Mouse (Mus musculus): ENCODE data around the gene Erf. TPM values are rescaled to one million over a fixed set of nuclear protein-coding genes. Genes with fewer than 3 reads are reported as not detected.

Erf gene
- polyA plus RNA-seq, 1 experiment from 2014 or later, result 14.6 TPM

DNA sequence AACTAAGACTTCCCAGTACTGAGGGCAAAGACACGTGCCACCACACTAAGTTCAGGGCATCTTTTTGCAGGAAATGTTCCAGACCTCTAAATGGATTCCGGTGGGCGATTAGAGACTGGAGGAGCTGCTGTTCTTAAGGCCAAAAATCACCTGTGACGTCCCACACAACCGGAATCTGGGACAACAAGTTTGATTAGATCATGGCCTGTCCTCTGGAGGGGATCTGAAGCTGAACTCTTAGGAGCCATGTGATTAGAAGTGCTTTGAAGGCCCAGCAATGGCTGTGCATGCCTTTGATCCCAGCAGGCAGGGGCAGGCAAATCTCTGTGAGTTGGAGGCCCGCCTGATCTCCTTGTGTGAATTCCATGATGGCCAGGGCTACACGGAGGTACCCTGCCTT lies 9.9 kb downstream of the Erf start:
- Histone ChIP-seq H3K9ac (ENCODE audit: low read length) (no peak overlapping the region), H3K4me2 (ENCODE audit: low read depth, low read length, severe bottlenecking) (no peak overlapping the region), H3K36me3 (ENCODE audit: control insufficient read depth, insufficient read depth, low read length) (peaks cover 12% of the 10 kb centered on the region), H3K27me3 (ENCODE audit: control insufficient read depth, insufficient read depth, low read length) (no peaks in the 10 kb centered on the region), H3K9me3 (ENCODE audit: control insufficient read depth, low read length) (no peaks in the 10 kb centered on the region), H3K4me3 (ENCODE audit: low read depth, low read length) (no peak overlapping the region), H3K4me1 (replicated peaks; ENCODE audit: control insufficient read depth, insufficient read depth, low read length) (peaks cover 6% of the 10 kb centered on the region; the same call in 1 of the 2 replicates), H3K27ac (ENCODE audit: low read depth, low read length) (no peak overlapping the region)
- no peak for DNase-seq (ENCODE audit: low spot score)
- WGBS, result 65% methylated on average over 7 of the region's 7 CpGs
- ATAC-seq (replicated peaks; ENCODE audit: low FRiP score), result no peak

DNA sequence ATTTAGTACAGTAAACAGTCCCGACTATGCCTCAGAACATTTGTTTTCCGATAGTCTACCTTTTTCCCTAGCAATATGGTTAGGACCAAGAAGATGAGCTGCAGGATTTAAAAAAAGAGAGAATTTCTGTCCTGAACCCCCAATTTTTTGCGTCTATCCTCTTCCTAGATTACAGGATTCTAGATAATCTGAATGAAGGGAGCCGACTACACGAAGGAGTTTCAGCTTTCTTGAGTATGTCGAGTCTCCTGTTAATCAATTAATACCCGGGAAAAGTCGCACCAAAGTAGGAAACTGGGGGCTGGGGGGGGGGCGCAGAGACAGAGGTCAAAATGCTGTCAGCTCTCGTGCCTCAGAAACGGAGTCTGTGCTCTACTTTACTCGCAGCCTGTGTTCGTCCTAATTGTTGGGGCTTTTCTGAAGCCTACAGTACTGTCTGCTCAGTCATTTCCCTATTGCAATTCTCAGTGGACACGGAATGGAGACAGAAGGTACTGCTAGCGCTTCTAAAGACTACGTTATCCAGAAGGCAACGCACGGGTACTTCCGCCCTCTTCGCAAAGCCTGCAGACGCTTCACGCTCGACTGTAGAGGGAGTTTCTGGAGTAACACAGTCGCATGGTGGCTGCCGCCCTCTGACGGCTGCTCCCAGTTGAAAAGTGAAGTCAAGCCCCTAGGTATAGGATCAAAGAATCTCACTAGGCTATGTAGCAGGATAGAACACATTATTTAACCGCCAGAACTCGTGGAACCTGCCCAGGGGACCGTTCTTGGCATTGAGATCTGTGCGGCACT lies 11.5 kb downstream of the Erf start:
- no peaks in the 10 kb centered on the region for H3K27me3 ChIP-seq (ENCODE audit: control insufficient read depth, insufficient read depth, low read length)
- H3K27ac ChIP-seq (ENCODE audit: low read depth, low read length), result peak overlapping the region; percentile 55; the same call in 1 of the 2 replicates
- H3K4me2 ChIP-seq (ENCODE audit: low read depth, low read length, severe bottlenecking), result peak overlapping the region; percentile 81
- ATAC-seq (replicated peaks; ENCODE audit: low FRiP score) (peak; percentile 6; the same call in 1 of the 2 replicates), DNase-seq (ENCODE audit: low spot score) (peak; percentile 85)
- no peaks in the 10 kb centered on the region for H3K9me3 ChIP-seq (ENCODE audit: control insufficient read depth, low read length)
- H3K4me3 ChIP-seq (ENCODE audit: low read depth, low read length), result peak overlapping the region; percentile 97
- H3K9ac ChIP-seq (ENCODE audit: low read length), result peak overlapping the region; percentile 43; the same call in 1 of the 2 replicates
- peaks cover 6% of the 10 kb centered on the region; the same call in 1 of the 2 replicates for H3K4me1 ChIP-seq (replicated peaks; ENCODE audit: control insufficient read depth, insufficient read depth, low read length)
- 5% methylated on average over 30 of the region's 30 CpGs for WGBS
- peaks cover 3% of the 10 kb centered on the region; the same call in 1 of the 2 replicates for H3K36me3 ChIP-seq (ENCODE audit: control insufficient read depth, insufficient read depth, low read length)

DNA sequence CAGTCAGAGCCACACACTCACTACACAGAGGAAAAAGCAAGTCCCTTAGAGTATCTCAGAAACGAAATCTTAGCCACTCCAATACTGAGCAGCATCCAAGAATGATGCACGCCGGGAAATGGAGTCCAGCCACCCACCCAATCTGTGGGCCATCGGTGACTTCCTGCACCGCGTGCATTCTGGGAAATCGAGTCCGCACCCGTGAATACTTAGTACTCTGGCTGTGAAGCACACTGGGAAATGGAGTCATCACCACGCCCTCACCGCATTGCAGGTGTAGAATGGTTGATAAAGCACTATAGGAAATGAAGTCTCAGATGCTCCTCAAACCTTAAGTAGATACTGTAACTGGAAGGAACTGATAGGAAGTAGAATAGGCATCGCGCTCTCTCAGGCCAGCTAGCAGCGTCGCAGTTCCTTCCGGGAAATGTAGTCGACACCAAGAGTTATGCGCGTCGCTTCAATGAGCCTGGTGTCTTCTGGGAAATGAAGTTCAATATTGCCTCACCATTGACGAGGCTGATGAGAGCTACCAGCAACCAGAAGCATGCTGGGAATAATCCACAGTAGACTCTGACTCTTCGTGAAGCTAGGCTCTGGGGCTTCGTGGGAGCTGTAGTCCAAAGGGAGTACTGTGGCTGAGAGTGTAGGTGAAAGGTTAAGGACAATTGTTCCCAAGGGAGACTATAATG lies 12.4 kb downstream of the Erf start:
- Histone ChIP-seq H3K27me3 (ENCODE audit: control insufficient read depth, insufficient read depth, low read length) (no peaks in the 10 kb centered on the region), H3K4me3 (ENCODE audit: low read depth, low read length) (peak overlapping the region; percentile 97), H3K27ac (ENCODE audit: low read depth, low read length) (peak overlapping the region; percentile 41; the same call in 1 of the 2 replicates), H3K9me3 (ENCODE audit: control insufficient read depth, low read length) (no peaks in the 10 kb centered on the region), H3K4me2 (ENCODE audit: low read depth, low read length, severe bottlenecking) (peak overlapping the region; percentile 81), H3K36me3 (ENCODE audit: control insufficient read depth, insufficient read depth, low read length) (peaks cover 3% of the 10 kb centered on the region; the same call in 1 of the 2 replicates), H3K4me1 (replicated peaks; ENCODE audit: control insufficient read depth, insufficient read depth, low read length) (peaks cover 6% of the 10 kb centered on the region; the same call in 1 of the 2 replicates), H3K9ac (ENCODE audit: low read length) (peak overlapping the region; percentile 96; the same call in 1 of the 2 replicates)
- ATAC-seq (replicated peaks; ENCODE audit: low FRiP score) (peak; percentile 93), DNase-seq (ENCODE audit: low spot score) (peak; percentile 93)
- under 1% methylated on average over 23 of the region's 23 CpGs for WGBS

DNA sequence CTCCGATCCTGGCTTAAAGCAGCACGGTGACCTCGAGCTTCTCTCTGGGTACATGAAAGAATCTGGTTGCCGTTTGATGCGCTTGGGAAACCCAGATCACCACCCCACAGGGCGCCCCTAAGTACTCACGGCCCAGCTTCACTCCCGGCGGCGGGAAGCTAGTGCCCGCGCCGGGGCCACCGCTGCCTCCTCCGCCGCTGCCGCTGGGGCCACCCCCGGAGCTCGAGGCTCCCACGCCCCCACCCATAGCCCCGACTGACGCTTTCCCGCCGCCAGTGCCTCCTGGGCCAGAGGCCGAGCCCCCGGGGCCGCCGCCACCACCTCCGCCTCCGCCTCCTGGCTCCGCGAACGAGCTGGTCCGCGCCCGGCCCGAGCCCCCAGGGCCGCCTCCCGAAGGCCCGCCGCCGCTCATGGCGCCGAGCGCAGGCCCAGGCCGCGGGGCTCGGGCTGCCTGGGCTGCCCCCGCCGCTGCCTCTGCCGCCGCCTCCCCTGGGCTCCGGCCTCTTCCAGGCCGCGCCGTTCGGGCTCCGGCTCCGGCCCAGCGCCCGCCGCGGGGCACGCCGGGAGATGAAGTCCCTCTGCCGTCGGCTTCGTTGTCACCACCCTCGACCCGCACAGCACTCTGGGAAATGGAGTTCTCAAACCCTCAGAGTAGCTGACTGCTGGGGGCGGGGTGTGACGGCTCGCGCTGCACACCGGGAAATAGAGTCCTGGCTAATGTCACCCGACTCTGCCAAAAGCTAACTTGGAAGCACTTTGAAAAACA lies 13.1 kb downstream of the Erf start, which contains the start of gene Gsk3a:
Gene Gsk3a, minus strand, starts transcription at position 603 of the 766 bp plus-strand sequence.
- Histone ChIP-seq H3K9ac (ENCODE audit: low read length) (peak within 1 kb of the TSS; percentile 96), H3K4me2 (ENCODE audit: low read depth, low read length, severe bottlenecking) (peak within 1 kb of the TSS; percentile 81), H3K27ac (ENCODE audit: low read depth, low read length) (peak within 1 kb of the TSS; percentile 41), H3K4me1 (replicated peaks; ENCODE audit: control insufficient read depth, insufficient read depth, low read length) (peaks cover 6% of the 10 kb centered on the region; the same call in 1 of the 2 replicates), H3K27me3 (ENCODE audit: control insufficient read depth, insufficient read depth, low read length) (no peaks in the 10 kb centered on the region), H3K36me3 (ENCODE audit: control insufficient read depth, insufficient read depth, low read length) (no peaks in the 10 kb centered on the region; the same call in 1 of the 2 replicates), H3K9me3 (ENCODE audit: control insufficient read depth, low read length) (no peaks in the 10 kb centered on the region), H3K4me3 (ENCODE audit: low read depth, low read length) (peak within 1 kb of the TSS; percentile 97)
- DNase-seq (ENCODE audit: low spot score), result peak; percentile 97
- WGBS, result under 1% methylated on average over 72 of the region's 76 CpGs
- peak; percentile 88 for ATAC-seq (replicated peaks; ENCODE audit: low FRiP score)

DNA sequence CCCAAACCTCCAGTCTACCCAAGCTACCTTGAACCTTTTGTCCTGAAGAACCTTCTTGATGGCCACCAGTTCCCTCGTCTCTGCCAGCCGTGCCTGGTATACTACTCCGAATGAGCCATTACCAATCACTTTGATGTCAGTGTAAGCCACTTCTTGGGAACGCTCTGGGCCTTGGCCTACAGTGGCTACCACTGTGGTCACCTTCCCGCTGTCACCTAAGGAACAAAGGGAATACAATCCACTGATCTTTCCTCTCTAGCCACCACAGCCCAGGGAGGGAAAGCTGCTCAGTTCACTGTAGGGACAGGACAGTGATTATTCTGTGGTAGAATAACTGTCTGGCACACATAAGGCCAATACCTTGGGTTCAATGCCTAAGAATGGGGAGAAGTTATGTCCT lies 15.0 kb downstream of the Erf start:
- Histone ChIP-seq H3K4me2 (ENCODE audit: low read depth, low read length, severe bottlenecking) (no peak overlapping the region), H3K27me3 (ENCODE audit: control insufficient read depth, insufficient read depth, low read length) (no peaks in the 10 kb centered on the region), H3K9me3 (ENCODE audit: control insufficient read depth, low read length) (no peaks in the 10 kb centered on the region), H3K27ac (ENCODE audit: low read depth, low read length) (no peak overlapping the region), H3K36me3 (ENCODE audit: control insufficient read depth, insufficient read depth, low read length) (peaks cover 7% of the 10 kb centered on the region; the same call in 1 of the 2 replicates), H3K9ac (ENCODE audit: low read length) (no peak overlapping the region; the same call in 1 of the 2 replicates), H3K4me1 (replicated peaks; ENCODE audit: control insufficient read depth, insufficient read depth, low read length) (peaks cover 6% of the 10 kb centered on the region; the same call in 1 of the 2 replicates), H3K4me3 (ENCODE audit: low read depth, low read length) (no peak overlapping the region)
- 88% methylated on average over 5 of the region's 5 CpGs for WGBS
- DNase-seq (ENCODE audit: low spot score), result no peak
- ATAC-seq (replicated peaks; ENCODE audit: low FRiP score), result no peak

DNA sequence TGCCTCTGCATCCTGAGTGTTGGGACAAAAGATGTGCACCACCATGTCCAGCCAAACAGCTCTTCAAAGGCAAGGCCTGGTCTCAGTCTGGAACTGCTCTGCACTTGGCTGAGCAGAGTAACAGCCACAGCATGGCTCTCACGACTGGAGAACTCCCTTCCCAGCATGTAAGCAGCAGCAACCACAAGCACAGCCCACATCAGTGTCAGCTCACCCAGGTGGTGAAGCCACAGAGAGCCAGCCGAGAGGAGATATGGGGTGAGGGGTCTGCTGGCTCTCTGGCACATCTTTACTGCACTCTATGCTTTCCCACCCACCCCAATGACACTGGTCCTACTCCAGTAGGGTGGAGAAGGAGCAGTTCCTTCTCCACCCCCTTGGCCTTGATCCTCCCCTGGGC lies 17.5 kb downstream of the Erf start:
- WGBS, result 77% methylated on average over 2 of the region's 2 CpGs
- H3K4me1 ChIP-seq (replicated peaks; ENCODE audit: control insufficient read depth, insufficient read depth, low read length), result peaks cover 6% of the 10 kb centered on the region; the same call in 1 of the 2 replicates
- DNase-seq (ENCODE audit: low spot score) (no peak), ATAC-seq (replicated peaks; ENCODE audit: low FRiP score) (no peak)
- H3K4me3 ChIP-seq (ENCODE audit: low read depth, low read length), result no peak overlapping the region
- H3K27ac ChIP-seq (ENCODE audit: low read depth, low read length), result no peak overlapping the region
- H3K9ac ChIP-seq (ENCODE audit: low read length), result no peak overlapping the region
- H3K9me3 ChIP-seq (ENCODE audit: control insufficient read depth, low read length), result no peaks in the 10 kb centered on the region
- peaks cover 21% of the 10 kb centered on the region for H3K36me3 ChIP-seq (ENCODE audit: control insufficient read depth, insufficient read depth, low read length)
- no peak overlapping the region for H3K4me2 ChIP-seq (ENCODE audit: low read depth, low read length, severe bottlenecking)
- no peaks in the 10 kb centered on the region for H3K27me3 ChIP-seq (ENCODE audit: control insufficient read depth, insufficient read depth, low read length)

DNA sequence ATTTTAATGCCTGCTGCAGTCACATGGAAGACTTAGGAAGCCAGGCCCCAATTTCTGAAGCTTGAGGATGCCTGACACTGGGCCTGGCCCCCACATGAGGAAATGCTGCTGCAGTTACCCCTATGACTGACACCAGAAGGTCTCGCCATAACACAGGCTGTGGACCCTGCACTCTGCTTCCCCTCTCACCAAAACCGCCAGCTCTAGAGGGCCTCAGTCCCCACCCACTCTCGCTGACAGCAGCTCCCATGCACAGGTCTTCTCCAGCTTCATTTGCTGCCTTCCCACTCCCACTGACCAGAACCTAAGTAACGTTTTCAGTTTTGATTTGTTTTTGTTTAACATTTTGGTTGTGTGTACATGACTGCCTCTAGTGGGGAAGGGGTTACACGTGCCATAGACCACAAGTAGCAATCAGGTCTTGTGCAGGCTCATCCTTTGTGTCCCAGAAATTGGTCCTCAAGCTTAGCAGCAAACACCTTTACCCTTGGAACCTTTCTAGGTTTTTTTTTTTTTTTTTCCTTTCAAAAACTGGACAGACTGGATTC lies 18.4 kb downstream of the Erf start:
- peaks cover 21% of the 10 kb centered on the region for H3K36me3 ChIP-seq (ENCODE audit: control insufficient read depth, insufficient read depth, low read length)
- peaks cover 6% of the 10 kb centered on the region; the same call in 1 of the 2 replicates for H3K4me1 ChIP-seq (replicated peaks; ENCODE audit: control insufficient read depth, insufficient read depth, low read length)
- DNase-seq (ENCODE audit: low spot score), result no peak
- H3K9me3 ChIP-seq (ENCODE audit: control insufficient read depth, low read length), result no peaks in the 10 kb centered on the region
- no peak overlapping the region for H3K4me3 ChIP-seq (ENCODE audit: low read depth, low read length)
- no peak overlapping the region for H3K4me2 ChIP-seq (ENCODE audit: low read depth, low read length, severe bottlenecking)
- H3K27ac ChIP-seq (ENCODE audit: low read depth, low read length), result no peak overlapping the region
- no peak for ATAC-seq (replicated peaks; ENCODE audit: low FRiP score)
- no peak overlapping the region for H3K9ac ChIP-seq (ENCODE audit: low read length)
- H3K27me3 ChIP-seq (ENCODE audit: control insufficient read depth, insufficient read depth, low read length), result no peaks in the 10 kb centered on the region
- WGBS, result 65% methylated on average over 5 of the region's 5 CpGs

All from forebrain, embryonic 11.5 days (tissue).